20 mouse cellular contexts compared by ENCODE assay signal in the genomic region with DNA sequence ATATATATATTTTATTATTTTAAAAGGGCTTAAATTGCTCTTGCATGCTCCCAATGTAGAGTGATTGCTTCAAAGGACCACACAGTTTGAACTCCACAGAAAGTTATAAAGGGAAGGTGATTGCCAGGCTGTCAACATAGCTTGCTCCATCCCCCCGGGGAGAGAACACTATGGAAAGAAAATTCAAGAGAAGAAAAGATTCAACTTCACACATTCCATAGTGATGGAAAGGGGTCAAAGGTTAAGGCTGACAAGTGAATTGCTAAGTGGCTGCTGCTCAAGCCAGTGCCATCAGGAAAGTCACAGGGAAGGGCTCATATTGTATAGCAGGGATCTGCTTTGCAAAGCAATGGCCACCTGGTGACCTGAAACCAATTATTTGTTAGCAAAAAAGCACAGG.
A peak's percentile ranks its signal among the peaks of the same experiment; 100 is the strongest.
DNase-seq lines count a peak whose midpoint lies in the region; ATAC-seq lines count a peak whose summit lies in the region.
"Had no signal": no experiment of that assay in that cellular context is flagged by ENCODE, and none has a peak within 500 bp of the region (broad histone marks: within the 10 kb centered on the region; RNA-seq: fewer than 3 reads in every experiment).

No protein-coding gene starts in this region.

- no peak for DNase-seq in forebrain, embryonic 11.5 days (ENCODE audit: low spot score)
- peak; percentile 84 for DNase-seq in midbrain, embryonic 11.5 days (ENCODE audit: low spot score, missing footprints)
- peak; percentile 19 for DNase-seq in embryonic facial prominence, embryonic 10.5 days (ENCODE audit: low spot score)
- no peak for DNase-seq in urinary bladder, postnatal 14 days (ENCODE audit: low spot score)
- DNase-seq in cerebellum, adult 11 months, result no peak
- DNase-seq: adrenal gland, adult 8-10 months; gastrocnemius, postnatal 25 days; kidney, adult 9 months; kidney, postnatal 36 days; layer of hippocampus, adult 9-11 months; liver; liver, postnatal 0 days; lung, postnatal 14 days; right cerebral cortex, postnatal 4 days; thymus, postnatal 25 days had no signal

- no peak overlapping the region for H3K4me2 ChIP-seq in forebrain, embryonic 11.5 days (ENCODE audit: low read depth, low read length, severe bottlenecking)
- H3K4me2 ChIP-seq in forebrain, embryonic 16.5 days (ENCODE audit: low read length), result no peak overlapping the region
- no peak overlapping the region for H3K4me2 ChIP-seq in midbrain, embryonic 11.5 days
- H3K4me2 ChIP-seq in midbrain, embryonic 15.5 days, result no peak overlapping the region
- no peak overlapping the region for H3K4me2 ChIP-seq in midbrain, embryonic 13.5 days (replicated peaks)
- H3K4me2 ChIP-seq: neural tube, embryonic 12.5 days had no signal

- H3K4me1 ChIP-seq in forebrain, embryonic 11.5 days (replicated peaks; ENCODE audit: control insufficient read depth, insufficient read depth, low read length), result no peaks in the 10 kb centered on the region
- peaks cover 6% of the 10 kb centered on the region for H3K4me1 ChIP-seq in forebrain, embryonic 16.5 days (replicated peaks; ENCODE audit: control insufficient read depth, insufficient read depth, low read length)
- peaks cover 10% of the 10 kb centered on the region; the same call in 1 of the 2 replicates for H3K4me1 ChIP-seq in midbrain, embryonic 11.5 days (ENCODE audit: control insufficient read depth, insufficient read depth, low read length)
- H3K4me1 ChIP-seq in midbrain, embryonic 15.5 days, result no peaks in the 10 kb centered on the region
- peaks cover 32% of the 10 kb centered on the region for H3K4me1 ChIP-seq in embryonic facial prominence, embryonic 10.5 days
- peaks cover 11% of the 10 kb centered on the region; the same call in 1 of the 2 replicates for H3K4me1 ChIP-seq in midbrain, embryonic 13.5 days (replicated peaks)
- H3K4me1 ChIP-seq: neural tube, embryonic 12.5 days had no signal

- H3K36me3 ChIP-seq in forebrain, embryonic 11.5 days (ENCODE audit: control insufficient read depth, insufficient read depth, low read length), result no peaks in the 10 kb centered on the region
- no peaks in the 10 kb centered on the region for H3K36me3 ChIP-seq in forebrain, embryonic 16.5 days (ENCODE audit: control insufficient read depth, insufficient read depth)
- H3K36me3 ChIP-seq in midbrain, embryonic 11.5 days (ENCODE audit: control insufficient read depth, insufficient read depth, low read length), result no peaks in the 10 kb centered on the region
- H3K36me3 ChIP-seq in midbrain, embryonic 15.5 days (replicated peaks), result no peaks in the 10 kb centered on the region
- H3K36me3 ChIP-seq in embryonic facial prominence, embryonic 10.5 days (replicated peaks), result no peaks in the 10 kb centered on the region
- no peaks in the 10 kb centered on the region for H3K36me3 ChIP-seq in midbrain, embryonic 13.5 days
- H3K36me3 ChIP-seq: heart, embryonic 10.5 days; neural tube, embryonic 12.5 days had no signal

- no peak overlapping the region for H3K9ac ChIP-seq in forebrain, embryonic 11.5 days (ENCODE audit: low read length)
- H3K9ac ChIP-seq in forebrain, embryonic 16.5 days (replicated peaks; ENCODE audit: low read depth, low read length), result no peak overlapping the region
- H3K9ac ChIP-seq in midbrain, embryonic 11.5 days (ENCODE audit: low read length), result no peak overlapping the region
- no peak overlapping the region for H3K9ac ChIP-seq in midbrain, embryonic 15.5 days
- H3K9ac ChIP-seq in midbrain, embryonic 13.5 days (replicated peaks), result no peak overlapping the region
- H3K9ac ChIP-seq: liver, postnatal 0 days; neural tube, embryonic 12.5 days had no signal

- no peak overlapping the region for H3K27ac ChIP-seq in forebrain, embryonic 11.5 days (ENCODE audit: low read depth, low read length)
- no peak overlapping the region for H3K27ac ChIP-seq in forebrain, embryonic 16.5 days (ENCODE audit: low read length)
- no peak overlapping the region for H3K27ac ChIP-seq in midbrain, embryonic 11.5 days (ENCODE audit: low read depth, low read length)
- no peak overlapping the region for H3K27ac ChIP-seq in midbrain, embryonic 15.5 days
- no peak overlapping the region for H3K27ac ChIP-seq in embryonic facial prominence, embryonic 10.5 days (replicated peaks)
- H3K27ac ChIP-seq in midbrain, embryonic 13.5 days, result no peak overlapping the region
- H3K27ac ChIP-seq: heart, embryonic 10.5 days; neural tube, embryonic 12.5 days had no signal

- H3K27me3 ChIP-seq in forebrain, embryonic 11.5 days (ENCODE audit: control insufficient read depth, insufficient read depth, low read length), result peaks cover 16% of the 10 kb centered on the region
- H3K27me3 ChIP-seq in forebrain, embryonic 16.5 days (replicated peaks; ENCODE audit: control insufficient read depth, insufficient read depth, low read length), result no peaks in the 10 kb centered on the region
- H3K27me3 ChIP-seq in midbrain, embryonic 11.5 days (ENCODE audit: control insufficient read depth, insufficient read depth, low read length), result no peaks in the 10 kb centered on the region; the same call in 1 of the 2 replicates
- no peaks in the 10 kb centered on the region for H3K27me3 ChIP-seq in midbrain, embryonic 15.5 days (replicated peaks)
- H3K27me3 ChIP-seq in embryonic facial prominence, embryonic 10.5 days (replicated peaks; ENCODE audit: low read depth, poor library complexity, severe bottlenecking), result peaks cover 22% of the 10 kb centered on the region
- H3K27me3 ChIP-seq in midbrain, embryonic 13.5 days, result no peaks in the 10 kb centered on the region
- H3K27me3 ChIP-seq: neural tube, embryonic 12.5 days had no signal

- peak; percentile 79 for ATAC-seq in forebrain, embryonic 11.5 days (replicated peaks; ENCODE audit: low FRiP score)
- no peak for ATAC-seq in forebrain, embryonic 16.5 days
- peak; percentile 74 for ATAC-seq in midbrain, embryonic 11.5 days (ENCODE audit: low FRiP score)
- no peak for ATAC-seq in midbrain, embryonic 15.5 days (replicated peaks)
- ATAC-seq in midbrain, embryonic 13.5 days, result peak; percentile 30; the same call in 1 of the 2 replicates
- ATAC-seq: liver, postnatal 0 days had no signal

- no peak overlapping the region for H3K4me3 ChIP-seq in forebrain, embryonic 11.5 days (ENCODE audit: low read depth, low read length)
- H3K4me3 ChIP-seq in forebrain, embryonic 16.5 days (replicated peaks; ENCODE audit: low read length), result no peak overlapping the region
- no peak overlapping the region for H3K4me3 ChIP-seq in midbrain, embryonic 11.5 days (ENCODE audit: low read depth, low read length)
- H3K4me3 ChIP-seq in midbrain, embryonic 15.5 days, result no peak overlapping the region
- no peak overlapping the region for H3K4me3 ChIP-seq in embryonic facial prominence, embryonic 10.5 days
- H3K4me3 ChIP-seq in midbrain, embryonic 13.5 days (replicated peaks), result no peak overlapping the region
- H3K4me3 ChIP-seq: heart, embryonic 10.5 days; neural tube, embryonic 12.5 days had no signal

- WGBS in forebrain, embryonic 11.5 days, result 4% methylated on average over 1 of the region's 1 CpGs
- WGBS in forebrain, embryonic 16.5 days, result 9% methylated on average over 1 of the region's 1 CpGs
- WGBS in midbrain, embryonic 11.5 days, result 0% methylated on average over 1 of the region's 1 CpGs
- WGBS in midbrain, embryonic 15.5 days, result 0% methylated on average over 1 of the region's 1 CpGs
- WGBS in embryonic facial prominence, embryonic 10.5 days, result 19% methylated on average over 1 of the region's 1 CpGs
- WGBS in midbrain, embryonic 13.5 days, result 8% methylated on average over 1 of the region's 1 CpGs

- no peaks in the 10 kb centered on the region for H3K9me3 ChIP-seq in forebrain, embryonic 11.5 days (ENCODE audit: control insufficient read depth, low read length)
- H3K9me3 ChIP-seq in forebrain, embryonic 16.5 days (ENCODE audit: control insufficient read depth, low read length), result no peaks in the 10 kb centered on the region
- no peaks in the 10 kb centered on the region for H3K9me3 ChIP-seq in midbrain, embryonic 11.5 days (ENCODE audit: control insufficient read depth, low read length)
- H3K9me3 ChIP-seq in midbrain, embryonic 15.5 days, result no peaks in the 10 kb centered on the region
- H3K9me3 ChIP-seq in embryonic facial prominence, embryonic 10.5 days, result no peaks in the 10 kb centered on the region
- H3K9me3 ChIP-seq in midbrain, embryonic 13.5 days, result no peaks in the 10 kb centered on the region
- H3K9me3 ChIP-seq: heart, embryonic 10.5 days; neural tube, embryonic 12.5 days had no signal

Comparison
In these comparisons a context has a peak if more than half of its experiments do, and no peak if none do; other contexts are left out.
1. ATAC-seq: peak in forebrain, embryonic 11.5 days (single experiment), midbrain, embryonic 11.5 days (single experiment) and midbrain, embryonic 13.5 days (single experiment); none in forebrain, embryonic 16.5 days (single experiment) and midbrain, embryonic 15.5 days (single experiment).
2. DNase-seq: peak in midbrain, embryonic 11.5 days (single experiment) and embryonic facial prominence, embryonic 10.5 days (single experiment); none in forebrain, embryonic 11.5 days (single experiment), urinary bladder, postnatal 14 days (single experiment) and cerebellum, adult 11 months (single experiment).